Comparison of ENCODE assay signal across 8 mouse cellular contexts in genomic region chr4:41638828-41639213, GRCm38 (mm10). TPM values are rescaled to one million over a fixed set of nuclear protein-coding genes. Genes with fewer than 3 reads are reported as not detected.
DNase-seq lines count a peak whose midpoint lies in the region; ATAC-seq lines count a peak whose summit lies in the region.

No protein-coding gene starts in this region.

- no peak for ATAC-seq in kidney, embryonic 16.5 days (ENCODE audit: low FRiP score, low TSS enrichment)
- ATAC-seq in embryonic facial prominence, embryonic 12.5 days (ENCODE audit: insufficient number of reproducible peaks, insufficient read depth, low FRiP score, low TSS enrichment), result no peak
- ATAC-seq in hindbrain, embryonic 16.5 days, result no peak
- no peak for ATAC-seq in neural tube, embryonic 12.5 days (ENCODE audit: low FRiP score, low read depth)

- 83% methylated on average over 6 of the region's 6 CpGs for WGBS in kidney, embryonic 16.5 days
- 81% methylated on average over 6 of the region's 6 CpGs for WGBS in embryonic facial prominence, embryonic 12.5 days
- WGBS in hindbrain, embryonic 16.5 days, result 63% methylated on average over 6 of the region's 6 CpGs
- 79% methylated on average over 6 of the region's 6 CpGs for WGBS in neural tube, embryonic 12.5 days

- no peaks in the 10 kb centered on the region for H3K9me3 ChIP-seq in kidney, embryonic 16.5 days (ENCODE audit: low read length)
- H3K9me3 ChIP-seq in embryonic facial prominence, embryonic 12.5 days, result no peaks in the 10 kb centered on the region
- H3K9me3 ChIP-seq in hindbrain, embryonic 16.5 days (ENCODE audit: control insufficient read depth, low read length), result no peaks in the 10 kb centered on the region
- H3K9me3 ChIP-seq in neural tube, embryonic 12.5 days, result no peaks in the 10 kb centered on the region

- H3K4me3 ChIP-seq in kidney, embryonic 16.5 days (ENCODE audit: low read length), result 0 out of 2 replicates have a peak overlapping the region, but pooled peaks have one; percentile 57
- H3K4me3 ChIP-seq in embryonic facial prominence, embryonic 12.5 days, result peak overlapping the region; percentile 52
- H3K4me3 ChIP-seq in hindbrain, embryonic 16.5 days (ENCODE audit: low read length), result peak overlapping the region; percentile 81
- peak overlapping the region; percentile 74 for H3K4me3 ChIP-seq in neural tube, embryonic 12.5 days

- peak overlapping the region; percentile 75 for H3K4me2 ChIP-seq in kidney, embryonic 16.5 days (replicated peaks; ENCODE audit: low read depth, low read length)
- peak overlapping the region; percentile 59 for H3K4me2 ChIP-seq in embryonic facial prominence, embryonic 12.5 days (replicated peaks)
- H3K4me2 ChIP-seq in hindbrain, embryonic 16.5 days (ENCODE audit: low read length), result peak overlapping the region; percentile 87
- H3K4me2 ChIP-seq in neural tube, embryonic 12.5 days (replicated peaks), result peak overlapping the region; percentile 77

- no peak for DNase-seq in kidney, postnatal 36 days
- no peak for DNase-seq in embryo, embryonic 10 days (ENCODE audit: low spot score)
- no peak for DNase-seq in embryo, embryonic 11 days
- DNase-seq in left cerebral cortex, postnatal 10 days (ENCODE audit: extremely low spot score in 1 of 2, low spot score in 2 of 2), result no peak

- H3K27me3 ChIP-seq in kidney, embryonic 16.5 days (ENCODE audit: insufficient read depth, low read length), result no peaks in the 10 kb centered on the region; the same call in 1 of the 2 replicates
- H3K27me3 ChIP-seq in embryonic facial prominence, embryonic 12.5 days, result peaks cover 16% of the 10 kb centered on the region; the same call in 1 of the 2 replicates
- H3K27me3 ChIP-seq in hindbrain, embryonic 16.5 days (replicated peaks; ENCODE audit: control insufficient read depth, insufficient read depth, low read length), result no peaks in the 10 kb centered on the region
- no peaks in the 10 kb centered on the region for H3K27me3 ChIP-seq in neural tube, embryonic 12.5 days (replicated peaks)

- intact Hi-C loops in left cerebral cortex, postnatal 10 days (cut with DNase I), result no loop called here

- H3K27ac ChIP-seq in kidney, embryonic 16.5 days (ENCODE audit: low read length), result no peak overlapping the region
- no peak overlapping the region for H3K27ac ChIP-seq in embryonic facial prominence, embryonic 12.5 days
- peak overlapping the region; percentile 93 for H3K27ac ChIP-seq in hindbrain, embryonic 16.5 days (ENCODE audit: low read depth, low read length)
- H3K27ac ChIP-seq in neural tube, embryonic 12.5 days, result no peak overlapping the region

- no peaks in the 10 kb centered on the region for H3K36me3 ChIP-seq in kidney, embryonic 16.5 days (ENCODE audit: insufficient read depth, low read length)
- H3K36me3 ChIP-seq in embryonic facial prominence, embryonic 12.5 days, result no peaks in the 10 kb centered on the region; the same call in 1 of the 2 replicates
- 0 out of 2 replicates have a peak, but pooled peaks cover 2% of the 10 kb centered on the region for H3K36me3 ChIP-seq in hindbrain, embryonic 16.5 days (ENCODE audit: control insufficient read depth, insufficient read depth, low read length)
- H3K36me3 ChIP-seq in neural tube, embryonic 12.5 days, result peaks cover 10% of the 10 kb centered on the region

- peaks cover 32% of the 10 kb centered on the region for H3K4me1 ChIP-seq in kidney, embryonic 16.5 days (ENCODE audit: insufficient read depth, low read length)
- peaks cover 48% of the 10 kb centered on the region for H3K4me1 ChIP-seq in embryonic facial prominence, embryonic 12.5 days
- H3K4me1 ChIP-seq in hindbrain, embryonic 16.5 days (ENCODE audit: control insufficient read depth, insufficient read depth, low read depth, low read length), result peaks cover 40% of the 10 kb centered on the region
- peaks cover 46% of the 10 kb centered on the region for H3K4me1 ChIP-seq in neural tube, embryonic 12.5 days

- H3K9ac ChIP-seq in kidney, embryonic 16.5 days (replicated peaks; ENCODE audit: low read length), result peak overlapping the region; percentile 77; the same call in 1 of the 2 replicates
- H3K9ac ChIP-seq in embryonic facial prominence, embryonic 12.5 days, result peak overlapping the region; percentile 85; the same call in 1 of the 2 replicates
- peak overlapping the region; percentile 98 for H3K9ac ChIP-seq in hindbrain, embryonic 16.5 days (ENCODE audit: low read depth, low read length)
- H3K9ac ChIP-seq in neural tube, embryonic 12.5 days, result peak overlapping the region; percentile 96

RNA-seq across cellular contexts. Expression of gene Enho, which starts 1.3 kb away (rescaled TPM):
- polyA plus RNA-seq in kidney, embryonic 16.5 days (2015; fragmentation: Nextera tagmentation; extraction: Ambion mirVana), result 18.9 and 23.5 TPM in 2 replicates
- 29.0 and 33.7 TPM in 2 replicates for polyA plus RNA-seq in embryonic facial prominence, embryonic 12.5 days (2016; fragmentation: Nextera tagmentation; extraction: Ambion mirVana)
- 115 and 117 TPM in 2 replicates for polyA plus RNA-seq in hindbrain, embryonic 16.5 days (2015; fragmentation: Nextera tagmentation; extraction: Ambion mirVana)
- polyA plus RNA-seq in neural tube, embryonic 12.5 days (2016; fragmentation: Nextera tagmentation; extraction: Ambion mirVana), result 73.6 and 74.1 TPM in 2 replicates
- total RNA-seq in left cerebral cortex, postnatal 10 days (2021), result 10 to 100 TPM; 61.8 to 62.2 TPM

RNA-seq across cellular contexts. Expression of gene Cntfr, which starts 58.1 kb away (rescaled TPM):
- 18.8 and 22.8 TPM in 2 replicates for polyA plus RNA-seq in kidney, embryonic 16.5 days (2015; fragmentation: Nextera tagmentation; extraction: Ambion mirVana)
- polyA plus RNA-seq in embryonic facial prominence, embryonic 12.5 days (2016; fragmentation: Nextera tagmentation; extraction: Ambion mirVana), result 13.6 and 14.9 TPM in 2 replicates
- polyA plus RNA-seq in hindbrain, embryonic 16.5 days (2015; fragmentation: Nextera tagmentation; extraction: Ambion mirVana), result 22.5 and 29.5 TPM in 2 replicates
- 32.8 and 36.4 TPM in 2 replicates for polyA plus RNA-seq in neural tube, embryonic 12.5 days (2016; fragmentation: Nextera tagmentation; extraction: Ambion mirVana)
- 10 to 100 TPM; 57.4 to 75.1 TPM for total RNA-seq in left cerebral cortex, postnatal 10 days (2021)
